8 mouse cellular contexts compared by ENCODE assay signal in genomic region chr10:14760618-14761017, GRCm38 (mm10). TPM values are rescaled to one million over a fixed set of nuclear protein-coding genes. Genes with fewer than 3 reads are reported as not detected.
DNase-seq lines count a peak whose midpoint lies in the region; ATAC-seq and TF ChIP-seq lines count a peak whose summit lies in the region.
"Had no signal": no experiment of that assay in that cellular context is flagged by ENCODE, and none has a peak within 500 bp of the region (broad histone marks: within the 10 kb centered on the region; RNA-seq: fewer than 3 reads in every experiment).

No protein-coding gene starts in this region.

- TF ChIP-seq CTCF in intestine, postnatal 0 days (IDR thresholded peaks at IDR 0.05; ENCODE audit: low read depth) = no peak
- no peak for TF ChIP-seq CTCF in olfactory bulb, adult 2 months (IDR thresholded peaks at IDR 0.05; ENCODE audit: insufficient read depth, low read depth, low read length)

- no peak for DNase-seq in liver
- no peak for DNase-seq in left cerebral cortex, adult 9 months (ENCODE audit: low spot score in 2 of 2)
- DNase-seq in urinary bladder, postnatal 36 days (ENCODE audit: low spot score in 2 of 2) = no peak

- H3K4me3 ChIP-seq in liver, embryonic 12.5 days = no peak overlapping the region
- peak overlapping the region; percentile 40 for H3K4me3 ChIP-seq in forebrain, embryonic 13.5 days
- H3K4me3 ChIP-seq in intestine, postnatal 0 days (ENCODE audit: low read depth, low read length) = no peak overlapping the region
- H3K4me3 ChIP-seq in olfactory bulb, adult 2 months (ENCODE audit: insufficient read depth, low read depth, low read length) = peak overlapping the region; percentile 43

- H3K9ac ChIP-seq in liver, embryonic 12.5 days = no peak overlapping the region
- 0 out of 2 replicates have a peak overlapping the region, but pooled peaks have one; percentile 53 for H3K9ac ChIP-seq in forebrain, embryonic 13.5 days
- H3K9ac ChIP-seq in intestine, postnatal 0 days (ENCODE audit: low read depth, low read length) = no peak overlapping the region
- H3K9ac ChIP-seq: liver, embryonic 14.5 days had no signal

- ATAC-seq in liver, embryonic 12.5 days = no peak
- no peak for ATAC-seq in forebrain, embryonic 13.5 days
- ATAC-seq in intestine, postnatal 0 days = no peak

- no peaks in the 10 kb centered on the region for H3K4me1 ChIP-seq in liver, embryonic 12.5 days
- 0 out of 2 replicates have a peak, but pooled peaks cover 7% of the 10 kb centered on the region for H3K4me1 ChIP-seq in forebrain, embryonic 13.5 days
- no peaks in the 10 kb centered on the region; the same call in 1 of the 2 replicates for H3K4me1 ChIP-seq in intestine, postnatal 0 days (replicated peaks; ENCODE audit: control insufficient read depth, insufficient read depth, low read length)
- 0 out of 2 replicates have a peak, but pooled peaks cover 5% of the 10 kb centered on the region for H3K4me1 ChIP-seq in olfactory bulb, adult 2 months (ENCODE audit: control insufficient read depth, insufficient read depth, low read length)

- H3K27me3 ChIP-seq in liver, embryonic 12.5 days (replicated peaks) = peaks cover 17% of the 10 kb centered on the region
- H3K27me3 ChIP-seq in forebrain, embryonic 13.5 days = peaks cover 11% of the 10 kb centered on the region; the same call in 1 of the 2 replicates
- peaks cover 12% of the 10 kb centered on the region; the same call in 1 of the 2 replicates for H3K27me3 ChIP-seq in intestine, postnatal 0 days (replicated peaks; ENCODE audit: control insufficient read depth, insufficient read depth, low read length)

- no peak overlapping the region for H3K27ac ChIP-seq in liver, embryonic 12.5 days
- no peak overlapping the region for H3K27ac ChIP-seq in forebrain, embryonic 13.5 days
- H3K27ac ChIP-seq in intestine, postnatal 0 days (ENCODE audit: low read depth, low read length) = no peak overlapping the region
- H3K27ac ChIP-seq in olfactory bulb, adult 2 months (ENCODE audit: insufficient read depth, low read depth, low read length) = no peak overlapping the region
- H3K27ac ChIP-seq: liver, embryonic 14.5 days had no signal

- no peaks in the 10 kb centered on the region for H3K9me3 ChIP-seq in liver, embryonic 12.5 days (replicated peaks)
- no peaks in the 10 kb centered on the region for H3K9me3 ChIP-seq in forebrain, embryonic 13.5 days (replicated peaks)
- H3K9me3 ChIP-seq in intestine, postnatal 0 days (ENCODE audit: control insufficient read depth) = no peaks in the 10 kb centered on the region

- H3K4me2 ChIP-seq in liver, embryonic 12.5 days = peak overlapping the region; percentile 50; the same call in 1 of the 2 replicates
- H3K4me2 ChIP-seq in forebrain, embryonic 13.5 days = peak overlapping the region; percentile 74
- peak overlapping the region; percentile 61 for H3K4me2 ChIP-seq in intestine, postnatal 0 days (replicated peaks; ENCODE audit: low read depth)

- no peak for TF ChIP-seq POLR2A in olfactory bulb, adult 2 months (IDR thresholded peaks at IDR 0.05; ENCODE audit: insufficient read depth, low read depth, low read length)

- 25% methylated on average over 8 of the region's 8 CpGs for WGBS in liver, embryonic 12.5 days (ENCODE audit: insufficient replicate concordance)
- 20% methylated on average over 8 of the region's 8 CpGs for WGBS in forebrain, embryonic 13.5 days
- 22% methylated on average over 8 of the region's 8 CpGs for WGBS in intestine, postnatal 0 days
- 19% methylated on average over 8 of the region's 8 CpGs for WGBS in olfactory bulb, adult 2 months

- no peaks in the 10 kb centered on the region for H3K36me3 ChIP-seq in liver, embryonic 12.5 days
- H3K36me3 ChIP-seq in forebrain, embryonic 13.5 days (ENCODE audit: poor library complexity, severe bottlenecking) = no peaks in the 10 kb centered on the region
- H3K36me3 ChIP-seq in intestine, postnatal 0 days (ENCODE audit: control insufficient read depth, insufficient read depth) = no peaks in the 10 kb centered on the region

RNA-seq across cellular contexts. Expression of gene Gje1, which starts 42.6 kb away (rescaled TPM):
- polyA plus RNA-seq in liver, embryonic 12.5 days (2016; fragmentation: Nextera tagmentation; extraction: Ambion mirVana) = not detected in 2 replicates
- polyA plus RNA-seq in forebrain, embryonic 13.5 days (2015; fragmentation: Nextera tagmentation; extraction: Ambion mirVana) = not detected in 2 replicates
- not detected in 2 replicates for polyA plus RNA-seq in intestine, postnatal 0 days (2015; fragmentation: Nextera tagmentation; extraction: Ambion mirVana)
- not detected in 2 replicates for polyA plus RNA-seq in olfactory bulb, adult 2 months (2012; ENCODE audit: insufficient read depth, insufficient read length, low replicate concordance, missing spikeins)
- polyA plus RNA-seq: liver, embryonic 14.5 days had no signal

RNA-seq across cellular contexts. Expression of gene Nmbr, which starts 55.2 kb away (rescaled TPM):
- not detected in 2 replicates for polyA plus RNA-seq in liver, embryonic 12.5 days (2016; fragmentation: Nextera tagmentation; extraction: Ambion mirVana)
- 0.84 and 0.88 TPM in 2 replicates for polyA plus RNA-seq in forebrain, embryonic 13.5 days (2015; fragmentation: Nextera tagmentation; extraction: Ambion mirVana)
- polyA plus RNA-seq in intestine, postnatal 0 days (2015; fragmentation: Nextera tagmentation; extraction: Ambion mirVana) = 0.37 TPM in 1 of 2 replicates, not detected in the other
- polyA plus RNA-seq in olfactory bulb, adult 2 months (2012; ENCODE audit: insufficient read depth, insufficient read length, low replicate concordance, missing spikeins) = not detected in 2 replicates

RNA-seq across cellular contexts. Expression of gene Vta1, which starts 55.3 kb away (rescaled TPM):
- polyA plus RNA-seq in liver, embryonic 12.5 days (2016; fragmentation: Nextera tagmentation; extraction: Ambion mirVana) = 54.0 and 58.9 TPM in 2 replicates
- polyA plus RNA-seq in forebrain, embryonic 13.5 days (2015; fragmentation: Nextera tagmentation; extraction: Ambion mirVana) = 173 and 187 TPM in 2 replicates
- 82.4 and 90.9 TPM in 2 replicates for polyA plus RNA-seq in intestine, postnatal 0 days (2015; fragmentation: Nextera tagmentation; extraction: Ambion mirVana)
- not detected in 2 replicates for polyA plus RNA-seq in olfactory bulb, adult 2 months (2012; ENCODE audit: insufficient read depth, insufficient read length, low replicate concordance, missing spikeins)

Comparison
In these comparisons a context has a peak if more than half of its experiments do, and no peak if none do; other contexts are left out.
1. H3K4me3 ChIP-seq: peak in forebrain, embryonic 13.5 days (single experiment) and olfactory bulb, adult 2 months (single experiment); none in liver, embryonic 12.5 days (single experiment) and intestine, postnatal 0 days (single experiment).
2. Peak in every context shown above with its lines, with median percentiles within 50 percentile points of each other: H3K4me2 ChIP-seq.